Mouse (Mus musculus): ENCODE data around the gene Cd3d.

DNA sequence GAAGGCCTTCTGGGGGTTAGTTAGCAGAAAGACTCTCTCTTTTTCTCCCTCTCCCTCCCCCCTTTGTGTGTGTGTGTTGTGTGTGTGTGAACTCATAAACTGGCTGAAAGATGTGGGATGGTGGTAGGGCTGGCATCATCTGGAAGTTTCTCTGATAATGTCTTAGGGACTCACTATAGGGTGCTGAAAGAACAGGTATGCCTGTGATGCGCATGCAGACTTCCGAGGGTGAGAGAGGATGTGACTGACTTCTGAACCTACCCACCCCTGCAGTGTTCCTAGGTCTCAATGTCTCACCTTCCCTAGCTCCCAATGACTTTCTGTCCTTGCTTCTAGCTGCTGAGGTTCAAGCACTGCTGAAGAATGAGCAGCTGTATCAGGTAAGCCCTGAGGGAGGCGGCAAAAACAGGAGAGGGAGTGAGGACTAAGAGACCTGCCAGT, 4.2 kb downstream of the Cd3d start:
- TF ChIP-seq POLR2A (IDR thresholded peaks at IDR 0.05; ENCODE audit: control insufficient read depth, extremely low read depth, insufficient read depth, low read length, poor library complexity) (no peak), CTCF (IDR thresholded peaks at IDR 0.05; ENCODE audit: borderline replicate concordance, control insufficient read depth, extremely low read depth, insufficient read depth, low read length, poor library complexity) (no peak)
